Mouse (Mus musculus) embryo, embryonic 11 days (tissue): ENCODE data around the gene Snrk.

Source experiments
- DNase-seq: peaks from one replicate; pipeline ENCODE4 v3.0.0-alpha.2; 2015

Gene Snrk

GRCm38 (mm10) chr9:122117112-122117616 lies at the start of gene Snrk:
Snrk (plus strand) TSS chr9:122117266.
- DNase-seq: peak; percentile 89

- DNase-seq: no peak
Observed at GRCm38 (mm10) chr9:122067654-122068053, 49.4 kb upstream of the Snrk start.

- DNase-seq: no peak
Observed at GRCm38 (mm10) chr9:122069560-122070174, 47.4 kb upstream of the Snrk start.

- DNase-seq: no peak
Observed at GRCm38 (mm10) chr9:122073980-122074379, 43.1 kb upstream of the Snrk start.

- DNase-seq: no peak
Observed at GRCm38 (mm10) chr9:122074575-122074974, 42.5 kb upstream of the Snrk start.

GRCm38 (mm10) chr9:122078456-122078855 lies 38.6 kb upstream of the Snrk start:
- DNase-seq: no peak

- DNase-seq: no peak
Observed at GRCm38 (mm10) chr9:122083698-122084097, 33.4 kb upstream of the Snrk start.

- DNase-seq: peak; percentile 16
Observed at GRCm38 (mm10) chr9:122084175-122084574, 32.9 kb upstream of the Snrk start.

- DNase-seq: no peak
Observed at GRCm38 (mm10) chr9:122084636-122085035, 32.4 kb upstream of the Snrk start.

- no peak for DNase-seq
Observed at GRCm38 (mm10) chr9:122085055-122085454, 32.0 kb upstream of the Snrk start.

GRCm38 (mm10) chr9:122085550-122086205 lies 31.4 kb upstream of the Snrk start:
- no peak for DNase-seq

- no peak for DNase-seq
Observed at GRCm38 (mm10) chr9:122087086-122087485, 30.0 kb upstream of the Snrk start.

- no peak for DNase-seq
Observed at GRCm38 (mm10) chr9:122091171-122091570, 25.9 kb upstream of the Snrk start.

- no peak for DNase-seq
Observed at GRCm38 (mm10) chr9:122091782-122092228, 25.3 kb upstream of the Snrk start.

GRCm38 (mm10) chr9:122094171-122094570 lies 22.9 kb upstream of the Snrk start:
- DNase-seq: no peak

GRCm38 (mm10) chr9:122096822-122097511 lies 20.1 kb upstream of the Snrk start:
- no peak for DNase-seq

GRCm38 (mm10) chr9:122097535-122097934 lies 19.5 kb upstream of the Snrk start:
- DNase-seq: no peak

GRCm38 (mm10) chr9:122100584-122101127 lies 16.4 kb upstream of the Snrk start:
- no peak for DNase-seq

- no peak for DNase-seq
Observed at GRCm38 (mm10) chr9:122101196-122101595, 15.9 kb upstream of the Snrk start.

GRCm38 (mm10) chr9:122103550-122104284 lies 13.3 kb upstream of the Snrk start:
- no peak for DNase-seq

- no peak for DNase-seq
Observed at GRCm38 (mm10) chr9:122104285-122104829, 12.7 kb upstream of the Snrk start.

- no peak for DNase-seq
Observed at GRCm38 (mm10) chr9:122107701-122108375, 9.2 kb upstream of the Snrk start.
